Mouse (Mus musculus) liver, postnatal 0 days (tissue): ENCODE measurements around the gene Tnip3.

Source experiments
- CTCF ChIP-seq: sonication (generic); IDR thresholded peaks from 2 replicates; pipeline ENCODE4 v1.5.1; 2016; ENCODE audit warnings: antibody characterized with exemption, low read depth
- EP300 ChIP-seq: IDR thresholded peaks from 2 replicates; pipeline ENCODE4 v1.6.1; 2016; ENCODE audit warnings: antibody characterized with exemption, low read depth, mild to moderate bottlenecking

DNA sequence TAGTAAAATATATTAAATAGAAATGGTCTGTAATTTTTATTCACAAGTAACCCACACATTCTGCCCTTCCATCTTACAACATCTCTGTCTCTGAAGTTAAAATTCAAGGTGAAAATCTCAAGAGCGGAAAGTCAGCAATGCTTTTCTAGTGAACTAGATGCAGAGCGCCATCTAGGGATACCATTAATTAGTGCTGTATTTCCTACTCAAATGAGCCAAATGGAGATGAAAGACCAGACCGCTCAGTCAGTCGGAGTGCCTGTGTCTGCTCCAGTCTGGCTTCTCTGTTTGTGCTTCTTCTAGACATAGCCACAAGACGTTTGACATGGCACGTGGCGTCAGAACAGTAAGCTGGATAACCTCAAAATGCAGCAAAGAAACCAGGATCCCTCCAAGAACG lies 44.6 kb downstream of the Tnip3 start:
- TF ChIP-seq EP300 (no peak), CTCF (peak; percentile 60)
